Comparison of ENCODE assay signal across 37 mouse cellular contexts in genomic region chr6:113245585-113245984, GRCm38 (mm10). TPM values are rescaled to one million over a fixed set of nuclear protein-coding genes. Genes with fewer than 3 reads are reported as not detected.
DNase-seq lines count a peak whose midpoint lies in the region; ATAC-seq and TF ChIP-seq lines count a peak whose summit lies in the region.
"Had no signal": no experiment of that assay in that cellular context is flagged by ENCODE, and none has a peak within 500 bp of the region (broad histone marks: within the 10 kb centered on the region; RNA-seq: fewer than 3 reads in every experiment).

No protein-coding gene starts in this region.

- TF ChIP-seq CTCF in intestine, postnatal 0 days (IDR thresholded peaks at IDR 0.05; ENCODE audit: low read depth): no peak
- TF ChIP-seq CTCF in MEL (IDR thresholded peaks at IDR 0.05 in 2 of 3, conservative IDR thresholded peaks at IDR 0.05 in 1 of 3; ENCODE audit: control insufficient read depth in 1 of 3, insufficient read depth in 1 of 3, low read depth in 2 of 3, low read length in 3 of 3, poor library complexity in 1 of 3, severe bottlenecking in 1 of 3): no peak
- no peak for TF ChIP-seq CTCF in thymus, adult 2 months (IDR thresholded peaks at IDR 0.05; ENCODE audit: borderline replicate concordance, control insufficient read depth, extremely low read depth, insufficient read depth, low read length, poor library complexity)

- H3K4me1 ChIP-seq in intestine, postnatal 0 days (replicated peaks; ENCODE audit: control insufficient read depth, insufficient read depth, low read length): no peaks in the 10 kb centered on the region
- H3K4me1 ChIP-seq in intestine, embryonic 16.5 days (ENCODE audit: control insufficient read depth, insufficient read depth, low read length): no peaks in the 10 kb centered on the region
- peaks cover 11 to 16% of the 10 kb centered on the region in 2 experiments for H3K4me1 ChIP-seq in MEL (ENCODE audit: control insufficient read depth in 1 of 2, insufficient read depth in 2 of 2, low read length in 2 of 2)
- H3K4me1 ChIP-seq in liver, embryonic 11.5 days (replicated peaks; ENCODE audit: control insufficient read depth, insufficient read depth, low read length): no peaks in the 10 kb centered on the region
- no peaks in the 10 kb centered on the region for H3K4me1 ChIP-seq in thymus, adult 2 months (replicated peaks; ENCODE audit: control insufficient read depth, insufficient read depth, low read length)
- H3K4me1 ChIP-seq: embryonic facial prominence, embryonic 12.5 days; heart, embryonic 12.5 days; hindbrain, embryonic 10.5 days; hindbrain, embryonic 15.5 days; limb, embryonic 10.5 days; limb, embryonic 15.5 days; midbrain, embryonic 12.5 days; neural tube, embryonic 13.5 days; stomach, embryonic 15.5 days had no signal

- TF ChIP-seq EP300 in MEL (IDR thresholded peaks at IDR 0.05; ENCODE audit: low read depth in 1 of 2, low read length in 2 of 2): peak; percentile 63 to 88

- H3K9me3 ChIP-seq in intestine, postnatal 0 days (ENCODE audit: control insufficient read depth): no peaks in the 10 kb centered on the region
- H3K9me3 ChIP-seq in intestine, embryonic 16.5 days (ENCODE audit: control insufficient read depth, low read length): no peaks in the 10 kb centered on the region
- no peaks in the 10 kb centered on the region for H3K9me3 ChIP-seq in MEL (replicated peaks; ENCODE audit: insufficient read depth, low read length)
- H3K9me3 ChIP-seq in liver, embryonic 11.5 days (ENCODE audit: control insufficient read depth, low read length): no peaks in the 10 kb centered on the region
- H3K9me3 ChIP-seq: embryonic facial prominence, embryonic 12.5 days; heart, embryonic 12.5 days; hindbrain, embryonic 10.5 days; hindbrain, embryonic 15.5 days; limb, embryonic 10.5 days; limb, embryonic 15.5 days; midbrain, embryonic 12.5 days; neural tube, embryonic 13.5 days; stomach, embryonic 15.5 days had no signal

- TF ChIP-seq POLR2A in MEL (IDR thresholded peaks at IDR 0.05; ENCODE audit: control insufficient read depth in 1 of 2, insufficient read depth in 1 of 2, low read depth in 1 of 2, low read length in 2 of 2, poor library complexity in 1 of 2): no peak
- no peak for TF ChIP-seq POLR2A in thymus, adult 2 months (IDR thresholded peaks at IDR 0.05; ENCODE audit: control insufficient read depth, extremely low read depth, insufficient read depth, low read length, poor library complexity)

- peaks cover 35% of the 10 kb centered on the region for H3K36me3 ChIP-seq in intestine, postnatal 0 days (ENCODE audit: control insufficient read depth, insufficient read depth)
- 0 out of 2 replicates have a peak, but pooled peaks cover 4% of the 10 kb centered on the region for H3K36me3 ChIP-seq in intestine, embryonic 16.5 days (ENCODE audit: control insufficient read depth, insufficient read depth, low read length)
- H3K36me3 ChIP-seq in MEL (ENCODE audit: control insufficient read depth in 1 of 2, insufficient read depth in 2 of 2, low read length in 2 of 2): peaks cover 0 to 24% of the 10 kb centered on the region in 2 experiments; a peak in 2 of 4 replicates
- peaks cover 5% of the 10 kb centered on the region for H3K36me3 ChIP-seq in splenic B cell, adult 2 months (ENCODE audit: control insufficient read depth, insufficient read depth, low read length, poor library complexity, severe bottlenecking)
- H3K36me3 ChIP-seq in liver, embryonic 11.5 days (ENCODE audit: control insufficient read depth, insufficient read depth, low read length): peaks cover 7% of the 10 kb centered on the region
- peaks cover 33% of the 10 kb centered on the region for H3K36me3 ChIP-seq in thymus, adult 2 months (ENCODE audit: control insufficient read depth, insufficient read depth, low read length)

- DNase-seq in MEL (ENCODE audit: low read depth, low spot score): peak; percentile 87
- peak; percentile 61 for DNase-seq in splenic B cell, adult 2 months (ENCODE audit: low read depth, low spot score)
- no peak for DNase-seq in liver, embryonic 11.5 days (ENCODE audit: low spot score)
- no peak for DNase-seq in thymus, adult 2 months
- DNase-seq in right cerebral cortex, adult 18-20 months: no peak
- DNase-seq: adrenal gland, adult 8-10 months; cerebellum, adult 8-10 months; cerebellum, postnatal 25 days; gastrocnemius, postnatal 25 days; heart, adult 18-20 months; kidney, adult 2 months; kidney, postnatal 36 days; layer of hippocampus, postnatal 36 days; lung, adult 2 months; lung, postnatal 10 days; right cerebral cortex, postnatal 25 days; thymus, postnatal 25 days had no signal

- 74% methylated on average over 2 of the region's 2 CpGs for WGBS in intestine, postnatal 0 days
- 83% methylated on average over 2 of the region's 2 CpGs for WGBS in intestine, embryonic 16.5 days
- WGBS in liver, embryonic 11.5 days: 67% methylated on average over 2 of the region's 2 CpGs
- 67% methylated on average over 2 of the region's 2 CpGs for WGBS in thymus, adult 2 months

- no peaks in the 10 kb centered on the region for H3K79me2 ChIP-seq in MEL (ENCODE audit: control insufficient read depth, insufficient read depth, low read length, poor library complexity)

- no peak overlapping the region for H3K4me3 ChIP-seq in intestine, postnatal 0 days (ENCODE audit: low read depth, low read length)
- no peak overlapping the region for H3K4me3 ChIP-seq in intestine, embryonic 16.5 days (ENCODE audit: low read length)
- H3K4me3 ChIP-seq in MEL (ENCODE audit: control insufficient read depth in 1 of 2, insufficient read depth in 1 of 2, low read depth in 2 of 2, low read length in 2 of 2): no peak overlapping the region
- H3K4me3 ChIP-seq in liver, embryonic 11.5 days (ENCODE audit: low read depth, low read length): no peak overlapping the region
- no peak overlapping the region for H3K4me3 ChIP-seq in thymus, adult 2 months (ENCODE audit: control insufficient read depth, insufficient read depth, low read length)
- H3K4me3 ChIP-seq: embryonic facial prominence, embryonic 12.5 days; heart, embryonic 12.5 days; hindbrain, embryonic 10.5 days; hindbrain, embryonic 15.5 days; layer of hippocampus, adult 2 months; limb, embryonic 10.5 days; limb, embryonic 15.5 days; midbrain, embryonic 12.5 days; neural tube, embryonic 13.5 days; stomach, embryonic 15.5 days had no signal

- peak overlapping the region; percentile 41 for H3K27ac ChIP-seq in intestine, postnatal 0 days (ENCODE audit: low read depth, low read length)
- H3K27ac ChIP-seq in intestine, embryonic 16.5 days (ENCODE audit: low read length): no peak overlapping the region
- H3K27ac ChIP-seq in MEL (ENCODE audit: control insufficient read depth, low read depth, low read length): peak overlapping the region; percentile 19
- H3K27ac ChIP-seq in liver, embryonic 11.5 days (ENCODE audit: low read depth, low read length): no peak overlapping the region
- no peak overlapping the region for H3K27ac ChIP-seq in thymus, adult 2 months (ENCODE audit: control insufficient read depth, insufficient read depth, low read length)
- H3K27ac ChIP-seq: embryonic facial prominence, embryonic 12.5 days; hindbrain, embryonic 10.5 days; hindbrain, embryonic 15.5 days; layer of hippocampus, adult 2 months; limb, embryonic 10.5 days; limb, embryonic 15.5 days; liver, embryonic 14.5 days; macrophage; midbrain, embryonic 12.5 days; neural tube, embryonic 13.5 days; stomach, embryonic 15.5 days had no signal

- H3K4me2 ChIP-seq in intestine, postnatal 0 days (replicated peaks; ENCODE audit: low read depth): no peak overlapping the region
- no peak overlapping the region for H3K4me2 ChIP-seq in intestine, embryonic 16.5 days (ENCODE audit: low read depth, low read length)
- no peak overlapping the region for H3K4me2 ChIP-seq in liver, embryonic 11.5 days
- H3K4me2 ChIP-seq: embryonic facial prominence, embryonic 12.5 days; heart, embryonic 12.5 days; hindbrain, embryonic 15.5 days; limb, embryonic 15.5 days; midbrain, embryonic 12.5 days; neural tube, embryonic 13.5 days; stomach, embryonic 15.5 days had no signal

- H3K27me3 ChIP-seq in intestine, postnatal 0 days (replicated peaks; ENCODE audit: control insufficient read depth, insufficient read depth, low read length): no peaks in the 10 kb centered on the region
- no peaks in the 10 kb centered on the region for H3K27me3 ChIP-seq in intestine, embryonic 16.5 days (replicated peaks; ENCODE audit: control insufficient read depth, insufficient read depth, low read length)
- H3K27me3 ChIP-seq in MEL (ENCODE audit: control insufficient read depth in 1 of 2, insufficient read depth in 2 of 2, low read length in 2 of 2): no peaks in the 10 kb centered on the region
- H3K27me3 ChIP-seq in splenic B cell, adult 2 months (ENCODE audit: control insufficient read depth, insufficient read depth, low read length, poor library complexity, severe bottlenecking): no peaks in the 10 kb centered on the region
- H3K27me3 ChIP-seq in liver, embryonic 11.5 days (replicated peaks; ENCODE audit: control insufficient read depth, insufficient read depth, low read length): no peaks in the 10 kb centered on the region
- H3K27me3 ChIP-seq in thymus, adult 2 months (ENCODE audit: control insufficient read depth, insufficient read depth, low read length): no peaks in the 10 kb centered on the region
- H3K27me3 ChIP-seq: embryonic facial prominence, embryonic 12.5 days; heart, embryonic 12.5 days; hindbrain, embryonic 15.5 days; limb, embryonic 15.5 days; midbrain, embryonic 12.5 days; neural tube, embryonic 13.5 days; stomach, embryonic 15.5 days had no signal

- ATAC-seq in intestine, postnatal 0 days: no peak
- no peak for ATAC-seq in intestine, embryonic 16.5 days
- peak; percentile 80 for ATAC-seq in megakaryocyte, adult 5-6 weeks (ENCODE audit: poor library complexity, severe bottlenecking)
- ATAC-seq in liver, embryonic 11.5 days (replicated peaks; ENCODE audit: low FRiP score): no peak
- ATAC-seq: CD4-positive, CD25-positive, alpha-beta regulatory T cell, adult 4 months; forebrain, embryonic 14.5 days; inflammation-experienced regulatory T-cells, adult 6 months had no signal

- no peak overlapping the region for H3K9ac ChIP-seq in intestine, postnatal 0 days (ENCODE audit: low read depth, low read length)
- H3K9ac ChIP-seq in intestine, embryonic 16.5 days (ENCODE audit: low read depth, low read length): no peak overlapping the region
- H3K9ac ChIP-seq in MEL (ENCODE audit: control insufficient read depth, low read depth, low read length, poor library complexity, severe bottlenecking): no peak overlapping the region
- no peak overlapping the region for H3K9ac ChIP-seq in liver, embryonic 11.5 days (ENCODE audit: low read depth, low read length)
- H3K9ac ChIP-seq: embryonic facial prominence, embryonic 12.5 days; heart, embryonic 12.5 days; hindbrain, embryonic 15.5 days; limb, embryonic 15.5 days; liver, embryonic 14.5 days; midbrain, embryonic 12.5 days; neural tube, embryonic 13.5 days; stomach, embryonic 15.5 days had no signal

- TF ChIP-seq RAD21 in MEL (IDR thresholded peaks at IDR 0.05; ENCODE audit: low read depth, low read length): no peak

RNA-seq across cellular contexts. Expression of gene Mtmr14, which starts 7.9 kb away (rescaled TPM):
- 31.5 and 37.2 TPM in 2 replicates for polyA plus RNA-seq in intestine, postnatal 0 days (2015; fragmentation: Nextera tagmentation; extraction: Ambion mirVana)
- 28.8 and 32.3 TPM in 2 replicates for polyA plus RNA-seq in intestine, embryonic 16.5 days (2015; fragmentation: Nextera tagmentation; extraction: Ambion mirVana)
- total RNA-seq in MEL (2012; rRNA removed): 11.4 and 12.1 TPM in 2 replicates
- polyA plus RNA-seq in MEL (2012; ENCODE audit: insufficient read depth in 1 of 2, insufficient read length in 2 of 2, low read depth in 1 of 2, low replicate concordance in 2 of 2, missing spikeins in 1 of 2): 10 to 100 TPM in 1 of 2 experiments, not detected in 1; 24.5 TPM
- 30.6 and 34.0 TPM in 2 replicates for total RNA-seq in megakaryocyte, adult 5-6 weeks (2015)
- 56.5 and 60.9 TPM in 2 replicates for total RNA-seq in megakaryocyte, adult 5-6 weeks (2017)
- 29.9 and 30.7 TPM in 2 replicates for polyA plus RNA-seq in liver, embryonic 11.5 days (2014; fragmentation: Nextera tagmentation; extraction: Ambion mirVana)
- 80.0 and 82.9 TPM in 2 replicates for polyA plus RNA-seq in thymus, adult 2 months (2012; rRNA removed)

RNA-seq across cellular contexts. Expression of gene Cpne9, which starts 36.5 kb away (rescaled TPM):
- polyA plus RNA-seq in intestine, postnatal 0 days (2015; fragmentation: Nextera tagmentation; extraction: Ambion mirVana): not detected in 2 replicates
- polyA plus RNA-seq in intestine, embryonic 16.5 days (2015; fragmentation: Nextera tagmentation; extraction: Ambion mirVana): 0.02 TPM in 1 of 2 replicates, not detected in the other
- total RNA-seq in MEL (2012; rRNA removed): 0.72 and 1.6 TPM in 2 replicates
- 1 to 10 TPM in 1 of 2 experiments, not detected in 1; 1.3 TPM for polyA plus RNA-seq in MEL (2012; ENCODE audit: insufficient read depth in 1 of 2, insufficient read length in 2 of 2, low read depth in 1 of 2, low replicate concordance in 2 of 2, missing spikeins in 1 of 2)
- 0.20 and 0.30 TPM in 2 replicates for total RNA-seq in megakaryocyte, adult 5-6 weeks (2015)
- 0.15 and 0.45 TPM in 2 replicates for total RNA-seq in megakaryocyte, adult 5-6 weeks (2017)
- 0.07 TPM in 1 of 2 replicates, not detected in the other for polyA plus RNA-seq in liver, embryonic 11.5 days (2014; fragmentation: Nextera tagmentation; extraction: Ambion mirVana)
- 0.65 and 1.5 TPM in 2 replicates for polyA plus RNA-seq in thymus, adult 2 months (2012; rRNA removed)
- total RNA-seq: gastrocnemius, postnatal 25 days; heart, adult 18-20 months had no signal
- polyA plus RNA-seq: heart, postnatal 0 days; kidney, embryonic 16.5 days; macrophage had no signal

RNA-seq across cellular contexts. Expression of gene Lhfpl4, which starts 50.4 kb away (rescaled TPM):
- polyA plus RNA-seq in intestine, postnatal 0 days (2015; fragmentation: Nextera tagmentation; extraction: Ambion mirVana): 0.78 and 0.95 TPM in 2 replicates
- polyA plus RNA-seq in intestine, embryonic 16.5 days (2015; fragmentation: Nextera tagmentation; extraction: Ambion mirVana): 1.2 and 1.5 TPM in 2 replicates
- 0.19 and 0.49 TPM in 2 replicates for total RNA-seq in MEL (2012; rRNA removed)
- 1 to 10 TPM in 1 of 2 experiments, not detected in 1; 7.7 TPM for polyA plus RNA-seq in MEL (2012; ENCODE audit: insufficient read depth in 1 of 2, insufficient read length in 2 of 2, low read depth in 1 of 2, low replicate concordance in 2 of 2, missing spikeins in 1 of 2)
- total RNA-seq in megakaryocyte, adult 5-6 weeks (2015): 0.18 TPM in 1 of 2 replicates, not detected in the other
- total RNA-seq in megakaryocyte, adult 5-6 weeks (2017): not detected in 2 replicates
- 0.81 and 1.0 TPM in 2 replicates for polyA plus RNA-seq in liver, embryonic 11.5 days (2014; fragmentation: Nextera tagmentation; extraction: Ambion mirVana)
- 0.08 and 0.10 TPM in 2 replicates for polyA plus RNA-seq in thymus, adult 2 months (2012; rRNA removed)
- polyA plus RNA-seq: liver, embryonic 14.5 days; macrophage had no signal

Comparison
In these comparisons a context has a peak if more than half of its experiments do, and no peak if none do; other contexts are left out.
1. H3K27ac ChIP-seq: peak in intestine, postnatal 0 days (single experiment) and MEL (single experiment); none in intestine, embryonic 16.5 days (single experiment), liver, embryonic 11.5 days (single experiment) and thymus, adult 2 months (single experiment).
2. DNase-seq: peak in MEL (single experiment) and splenic B cell, adult 2 months (single experiment); none in liver, embryonic 11.5 days (single experiment), thymus, adult 2 months (single experiment) and right cerebral cortex, adult 18-20 months (single experiment).